Mouse (Mus musculus): ENCODE measurements around the gene Slc17a3. TPM values are rescaled to one million over a fixed set of nuclear protein-coding genes. Genes with fewer than 3 reads are reported as not detected.

The Slc17a3 gene
- polyA plus RNA-seq, 1 experiment from 2014 or later = not detected

DNA sequence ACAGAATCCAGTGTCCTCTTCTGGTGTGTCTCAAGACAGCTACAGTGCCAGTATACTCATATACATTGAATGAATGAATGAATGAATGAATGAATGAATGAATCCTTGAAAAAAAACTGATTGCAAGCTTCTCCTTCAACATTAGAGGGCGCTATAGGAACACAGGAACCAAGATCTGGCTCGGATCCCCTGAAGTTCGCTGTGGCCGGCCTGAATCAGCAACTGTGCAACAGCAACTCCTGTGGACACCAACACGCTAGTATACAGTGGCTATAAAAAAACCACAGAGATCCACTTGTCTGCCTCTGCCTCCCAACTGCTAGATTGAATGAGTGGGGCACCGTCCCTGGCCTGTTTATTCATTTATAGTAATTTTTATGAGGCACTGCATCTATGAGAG is 6.2 kb upstream of the Slc17a3 start:
- DNase-seq (ENCODE audit: low spot score) (peak; percentile 64), ATAC-seq (ENCODE audit: low FRiP score) (no peak)
- Histone ChIP-seq H3K9me3 (ENCODE audit: control insufficient read depth, low read length) (no peaks in the 10 kb centered on the region), H3K27me3 (ENCODE audit: control insufficient read depth, insufficient read depth, low read length) (no peaks in the 10 kb centered on the region), H3K36me3 (replicated peaks; ENCODE audit: control insufficient read depth, insufficient read depth) (no peaks in the 10 kb centered on the region), H3K4me1 (replicated peaks; ENCODE audit: control insufficient read depth, insufficient read depth, low read length) (no peaks in the 10 kb centered on the region), H3K27ac (no peak overlapping the region), H3K4me3 (replicated peaks; ENCODE audit: low read length) (no peak overlapping the region), H3K4me2 (replicated peaks) (no peak overlapping the region), H3K9ac (no peak overlapping the region)
- WGBS = 16% methylated on average over 6 of the region's 6 CpGs

DNA sequence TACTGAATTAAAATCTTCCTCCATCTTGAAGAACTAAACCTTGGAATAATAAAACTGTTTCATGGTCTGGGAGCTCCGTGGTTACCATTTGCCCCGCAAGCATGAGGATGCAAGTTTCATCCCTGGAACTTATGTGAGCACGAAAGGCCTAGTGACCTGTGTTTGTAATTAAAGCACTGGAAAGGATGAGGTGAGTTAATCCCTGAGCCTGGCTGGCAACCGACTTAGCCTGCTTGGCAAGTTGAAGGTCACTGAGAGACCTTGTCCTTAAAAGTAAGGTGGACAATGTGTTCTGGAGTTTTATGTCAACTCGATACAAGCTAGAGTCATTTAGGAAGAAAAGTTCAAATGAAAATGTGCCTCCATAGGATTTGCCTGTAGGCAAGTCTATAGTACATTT is 4.4 kb upstream of the Slc17a3 start:
- H3K27ac ChIP-seq = no peak overlapping the region
- DNase-seq (ENCODE audit: low spot score) = no peak
- no peaks in the 10 kb centered on the region for H3K4me1 ChIP-seq (replicated peaks; ENCODE audit: control insufficient read depth, insufficient read depth, low read length)
- no peaks in the 10 kb centered on the region for H3K36me3 ChIP-seq (replicated peaks; ENCODE audit: control insufficient read depth, insufficient read depth)
- no peak overlapping the region for H3K9ac ChIP-seq
- H3K4me3 ChIP-seq (replicated peaks; ENCODE audit: low read length) = no peak overlapping the region
- no peak overlapping the region for H3K4me2 ChIP-seq (replicated peaks)
- no peaks in the 10 kb centered on the region for H3K27me3 ChIP-seq (ENCODE audit: control insufficient read depth, insufficient read depth, low read length)
- WGBS = 85% methylated on average over 5 of the region's 5 CpGs
- no peak for ATAC-seq (ENCODE audit: low FRiP score)
- no peaks in the 10 kb centered on the region for H3K9me3 ChIP-seq (ENCODE audit: control insufficient read depth, low read length)

DNA sequence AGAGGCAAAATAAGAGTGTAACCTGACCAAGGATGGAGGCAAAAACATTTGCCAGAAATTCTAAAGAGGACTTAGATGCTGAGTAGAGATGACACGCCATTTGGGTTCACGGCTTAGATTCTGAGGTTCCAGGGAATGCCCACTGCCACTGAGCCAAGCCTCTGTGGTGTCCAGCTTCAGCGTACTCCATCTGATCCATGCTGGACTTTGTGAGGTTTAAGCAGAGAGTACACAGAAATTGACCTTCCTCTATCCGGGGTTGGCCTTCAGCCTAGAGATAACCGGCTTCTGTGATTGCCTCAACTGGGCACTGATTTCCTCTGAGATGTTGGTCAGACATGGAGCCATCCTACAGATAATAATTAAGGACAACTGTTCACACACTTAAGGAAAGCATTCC is 2.6 kb upstream of the Slc17a3 start:
- WGBS = 97% methylated on average over 5 of the region's 5 CpGs
- Histone ChIP-seq H3K27ac (no peak overlapping the region), H3K4me3 (replicated peaks; ENCODE audit: low read length) (no peak overlapping the region), H3K9me3 (ENCODE audit: control insufficient read depth, low read length) (no peaks in the 10 kb centered on the region), H3K9ac (no peak overlapping the region), H3K4me2 (replicated peaks) (no peak overlapping the region), H3K36me3 (replicated peaks; ENCODE audit: control insufficient read depth, insufficient read depth) (no peaks in the 10 kb centered on the region), H3K27me3 (ENCODE audit: control insufficient read depth, insufficient read depth, low read length) (no peaks in the 10 kb centered on the region), H3K4me1 (replicated peaks; ENCODE audit: control insufficient read depth, insufficient read depth, low read length) (no peaks in the 10 kb centered on the region)
- DNase-seq (ENCODE audit: low spot score) = no peak
- ATAC-seq (ENCODE audit: low FRiP score) = no peak

DNA sequence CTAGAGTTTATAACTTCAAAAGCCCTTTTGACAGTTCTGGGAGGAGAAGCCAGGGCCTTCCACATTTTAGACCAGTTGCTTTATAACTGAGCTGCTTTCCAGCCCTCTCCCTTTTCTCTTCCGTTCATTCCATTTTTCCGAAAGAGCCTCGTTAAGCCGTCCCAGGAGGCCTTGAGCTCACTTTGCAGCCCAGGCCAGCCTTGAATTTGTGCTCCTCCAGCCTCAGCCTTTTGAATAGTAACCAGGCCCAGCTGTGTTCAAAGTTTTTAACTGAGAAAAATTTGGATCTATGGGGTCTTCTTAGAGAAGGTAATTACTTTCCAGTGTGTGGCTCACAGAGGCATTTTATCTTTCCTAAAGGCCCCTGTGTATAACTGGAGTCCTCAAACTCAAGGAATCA is 6.6 kb downstream of the Slc17a3 start:
- Histone ChIP-seq H3K9ac (no peak overlapping the region), H3K27ac (no peak overlapping the region), H3K27me3 (ENCODE audit: control insufficient read depth, insufficient read depth, low read length) (no peaks in the 10 kb centered on the region), H3K9me3 (ENCODE audit: control insufficient read depth, low read length) (no peaks in the 10 kb centered on the region), H3K4me1 (replicated peaks; ENCODE audit: control insufficient read depth, insufficient read depth, low read length) (no peaks in the 10 kb centered on the region), H3K4me2 (replicated peaks) (no peak overlapping the region), H3K36me3 (replicated peaks; ENCODE audit: control insufficient read depth, insufficient read depth) (no peaks in the 10 kb centered on the region), H3K4me3 (replicated peaks; ENCODE audit: low read length) (no peak overlapping the region)
- no peak for ATAC-seq (ENCODE audit: low FRiP score)
- WGBS = 88% methylated on average over 4 of the region's 4 CpGs
- DNase-seq (ENCODE audit: low spot score) = no peak

DNA sequence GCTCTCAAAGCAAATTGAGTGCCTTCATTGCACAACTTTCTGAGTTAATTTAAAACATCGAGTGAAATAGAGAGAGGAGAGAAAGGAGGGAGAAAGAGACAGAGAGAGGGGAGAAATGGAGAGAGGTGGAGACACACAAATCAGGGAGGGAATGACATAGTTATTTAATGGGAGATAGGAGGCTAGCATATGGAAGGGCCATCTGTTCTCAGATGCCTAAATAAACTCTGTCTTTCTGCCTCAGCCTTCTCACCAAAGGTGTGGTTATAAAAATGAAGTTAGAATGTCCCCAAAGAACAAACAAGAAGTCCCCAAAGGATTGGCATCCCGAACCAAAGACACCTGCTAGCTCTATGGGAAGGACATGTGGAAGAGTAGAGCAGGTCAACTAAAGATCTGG is 10.1 kb downstream of the Slc17a3 start:
- no peak overlapping the region for H3K27ac ChIP-seq
- H3K4me3 ChIP-seq (replicated peaks; ENCODE audit: low read length) = no peak overlapping the region
- no peaks in the 10 kb centered on the region for H3K4me1 ChIP-seq (replicated peaks; ENCODE audit: control insufficient read depth, insufficient read depth, low read length)
- DNase-seq (ENCODE audit: low spot score) = no peak
- H3K9me3 ChIP-seq (ENCODE audit: control insufficient read depth, low read length) = no peaks in the 10 kb centered on the region
- H3K27me3 ChIP-seq (ENCODE audit: control insufficient read depth, insufficient read depth, low read length) = no peaks in the 10 kb centered on the region
- WGBS = 90% methylated on average over 2 of the region's 2 CpGs
- no peaks in the 10 kb centered on the region for H3K36me3 ChIP-seq (replicated peaks; ENCODE audit: control insufficient read depth, insufficient read depth)
- H3K9ac ChIP-seq = no peak overlapping the region
- no peak for ATAC-seq (ENCODE audit: low FRiP score)
- H3K4me2 ChIP-seq (replicated peaks) = no peak overlapping the region

DNA sequence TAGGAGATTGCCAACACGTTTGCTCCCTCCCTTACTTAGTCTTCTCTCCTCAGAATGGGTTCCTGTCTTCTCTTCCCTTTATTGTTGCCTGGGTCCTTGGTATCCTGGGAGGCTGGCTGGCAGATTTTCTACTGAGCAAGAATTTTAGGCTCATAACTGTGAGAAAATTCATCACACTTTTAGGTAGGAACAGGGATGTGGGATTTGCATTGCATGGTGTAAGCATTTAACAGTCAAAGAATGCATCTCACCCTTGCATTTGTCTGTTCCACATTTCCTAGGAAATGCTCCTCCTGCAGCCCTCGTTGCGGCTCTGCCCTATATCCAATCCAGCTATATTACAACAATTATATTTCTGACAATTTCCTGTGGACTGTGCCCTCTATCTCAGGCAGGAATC is 17.2 kb downstream of the Slc17a3 start:
- 68% methylated on average over 3 of the region's 3 CpGs for WGBS
- no peaks in the 10 kb centered on the region for H3K4me1 ChIP-seq (replicated peaks; ENCODE audit: control insufficient read depth, insufficient read depth, low read length)
- H3K9me3 ChIP-seq (ENCODE audit: control insufficient read depth, low read length) = no peaks in the 10 kb centered on the region
- H3K27ac ChIP-seq = no peak overlapping the region
- no peak for DNase-seq (ENCODE audit: low spot score)
- H3K36me3 ChIP-seq (replicated peaks; ENCODE audit: control insufficient read depth, insufficient read depth) = no peaks in the 10 kb centered on the region
- ATAC-seq (ENCODE audit: low FRiP score) = no peak
- H3K27me3 ChIP-seq (ENCODE audit: control insufficient read depth, insufficient read depth, low read length) = no peaks in the 10 kb centered on the region
- no peak overlapping the region for H3K4me2 ChIP-seq (replicated peaks)
- no peak overlapping the region for H3K9ac ChIP-seq
- no peak overlapping the region for H3K4me3 ChIP-seq (replicated peaks; ENCODE audit: low read length)

DNA sequence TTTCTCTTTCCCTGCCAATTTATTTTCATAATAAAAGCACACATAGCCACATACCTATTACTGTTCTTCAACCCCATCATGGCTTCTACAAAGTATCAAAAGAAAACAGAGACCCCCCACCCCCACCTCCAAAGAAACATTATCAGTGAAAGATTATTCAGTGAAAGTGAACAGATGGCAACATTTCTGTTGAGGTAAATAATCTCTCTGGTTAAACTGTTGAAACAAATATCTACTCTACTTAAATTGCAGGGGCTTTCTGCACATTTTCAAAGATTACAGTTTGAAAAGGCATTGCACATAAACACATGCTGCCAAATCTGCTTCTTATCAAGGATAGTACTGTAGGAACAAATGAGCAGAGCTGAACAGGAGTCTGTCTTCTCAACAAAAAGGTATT is 22.6 kb downstream of the Slc17a3 start:
- no peaks in the 10 kb centered on the region for H3K9me3 ChIP-seq (ENCODE audit: control insufficient read depth, low read length)
- DNase-seq (ENCODE audit: low spot score) = no peak
- no peak overlapping the region for H3K27ac ChIP-seq
- H3K36me3 ChIP-seq (replicated peaks; ENCODE audit: control insufficient read depth, insufficient read depth) = no peaks in the 10 kb centered on the region
- no peak overlapping the region for H3K4me3 ChIP-seq (replicated peaks; ENCODE audit: low read length)
- no peak for ATAC-seq (ENCODE audit: low FRiP score)
- H3K4me2 ChIP-seq (replicated peaks) = no peak overlapping the region
- H3K27me3 ChIP-seq (ENCODE audit: control insufficient read depth, insufficient read depth, low read length) = no peaks in the 10 kb centered on the region
- no peak overlapping the region for H3K9ac ChIP-seq
- H3K4me1 ChIP-seq (replicated peaks; ENCODE audit: control insufficient read depth, insufficient read depth, low read length) = no peaks in the 10 kb centered on the region

DNA sequence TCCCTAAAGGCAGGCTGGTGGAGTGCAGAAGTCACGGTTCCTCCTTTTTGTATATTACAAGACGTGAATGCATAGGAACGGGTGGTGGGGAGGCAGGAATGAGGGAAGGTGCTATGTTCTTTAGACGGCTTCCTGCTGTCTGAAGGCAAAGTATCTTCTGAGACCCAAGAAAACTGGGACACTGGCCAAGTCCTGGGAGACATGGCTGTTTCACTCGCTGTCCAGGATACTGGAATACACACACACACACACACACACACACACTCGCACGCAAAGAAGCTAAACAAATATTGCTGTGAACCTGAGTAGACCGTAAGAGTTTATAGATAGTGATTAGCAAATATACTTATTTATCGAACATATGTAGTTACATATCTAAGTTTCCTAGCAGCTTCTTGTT is 25.5 kb downstream of the Slc17a3 start:
- Histone ChIP-seq H3K4me1 (replicated peaks; ENCODE audit: control insufficient read depth, insufficient read depth, low read length) (no peaks in the 10 kb centered on the region), H3K9me3 (ENCODE audit: control insufficient read depth, low read length) (no peaks in the 10 kb centered on the region), H3K27ac (no peak overlapping the region), H3K4me3 (replicated peaks; ENCODE audit: low read length) (no peak overlapping the region), H3K27me3 (ENCODE audit: control insufficient read depth, insufficient read depth, low read length) (no peaks in the 10 kb centered on the region), H3K36me3 (replicated peaks; ENCODE audit: control insufficient read depth, insufficient read depth) (no peaks in the 10 kb centered on the region), H3K9ac (no peak overlapping the region), H3K4me2 (replicated peaks) (no peak overlapping the region)
- 82% methylated on average over 9 of the region's 9 CpGs for WGBS
- DNase-seq (ENCODE audit: low spot score) (no peak), ATAC-seq (ENCODE audit: low FRiP score) (no peak)

DNA sequence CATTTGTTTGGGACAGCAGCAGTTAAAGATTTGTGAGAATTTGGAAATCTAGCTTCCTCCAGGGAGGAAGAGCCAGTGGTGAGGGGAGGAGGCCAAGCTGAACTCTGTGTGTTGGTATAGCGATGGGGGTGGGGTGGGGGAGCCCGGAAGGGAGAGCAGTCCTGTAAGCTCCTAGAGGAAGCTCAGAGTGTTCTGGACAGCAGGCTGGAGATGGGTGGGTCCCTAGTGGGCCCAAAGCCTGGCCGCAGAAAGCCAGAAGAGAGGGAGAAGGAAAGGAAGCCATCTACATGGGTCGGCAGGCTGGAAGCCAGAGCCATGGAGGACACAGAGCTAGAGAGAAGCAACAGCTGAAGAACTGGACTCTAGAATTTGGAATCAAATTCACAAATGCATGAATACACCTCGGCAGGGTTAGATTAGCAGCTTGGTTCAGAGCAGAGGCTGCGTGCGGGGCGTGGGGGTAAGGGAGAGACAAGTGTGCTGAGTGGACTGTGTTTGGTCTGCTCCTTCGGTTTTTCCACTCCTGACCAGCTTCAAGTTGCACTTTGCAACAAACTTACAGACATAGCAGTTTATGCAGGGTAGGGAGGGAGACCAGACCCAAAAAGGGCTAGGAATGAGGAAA is 27.0 kb downstream of the Slc17a3 start:
- no peaks in the 10 kb centered on the region for H3K27me3 ChIP-seq (ENCODE audit: control insufficient read depth, insufficient read depth, low read length)
- WGBS = 83% methylated on average over 9 of the region's 9 CpGs
- H3K9ac ChIP-seq = no peak overlapping the region
- no peaks in the 10 kb centered on the region for H3K9me3 ChIP-seq (ENCODE audit: control insufficient read depth, low read length)
- H3K27ac ChIP-seq = no peak overlapping the region
- H3K36me3 ChIP-seq (replicated peaks; ENCODE audit: control insufficient read depth, insufficient read depth) = no peaks in the 10 kb centered on the region
- H3K4me3 ChIP-seq (replicated peaks; ENCODE audit: low read length) = no peak overlapping the region
- H3K4me2 ChIP-seq (replicated peaks) = no peak overlapping the region
- H3K4me1 ChIP-seq (replicated peaks; ENCODE audit: control insufficient read depth, insufficient read depth, low read length) = no peaks in the 10 kb centered on the region
- DNase-seq (ENCODE audit: low spot score) (no peak), ATAC-seq (ENCODE audit: low FRiP score) (no peak)

DNA sequence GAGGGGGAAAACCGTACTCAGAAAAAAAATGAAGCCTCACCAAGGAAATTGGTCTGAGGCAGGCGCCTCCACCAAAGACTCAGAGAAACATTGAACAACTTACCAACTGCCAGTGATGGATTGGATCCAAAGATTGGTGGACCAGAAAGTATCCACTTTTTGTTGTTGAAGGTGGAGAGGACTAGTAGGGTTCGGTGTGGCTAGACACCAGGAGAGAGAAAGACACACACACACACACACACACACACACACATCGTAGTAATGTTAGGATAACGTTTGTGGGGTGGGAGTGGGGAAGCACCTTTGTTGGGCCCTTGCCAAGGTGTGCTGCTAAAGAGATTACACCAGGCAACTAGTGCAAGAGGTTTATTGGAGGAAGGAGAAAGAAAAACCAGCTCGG is 27.8 kb downstream of the Slc17a3 start:
- 88% methylated on average over 6 of the region's 6 CpGs for WGBS
- DNase-seq (ENCODE audit: low spot score) = no peak
- H3K4me2 ChIP-seq (replicated peaks) = no peak overlapping the region
- H3K36me3 ChIP-seq (replicated peaks; ENCODE audit: control insufficient read depth, insufficient read depth) = no peaks in the 10 kb centered on the region
- no peak overlapping the region for H3K9ac ChIP-seq
- H3K27me3 ChIP-seq (ENCODE audit: control insufficient read depth, insufficient read depth, low read length) = no peaks in the 10 kb centered on the region
- ATAC-seq (ENCODE audit: low FRiP score) = no peak
- no peak overlapping the region for H3K4me3 ChIP-seq (replicated peaks; ENCODE audit: low read length)
- H3K9me3 ChIP-seq (ENCODE audit: control insufficient read depth, low read length) = no peaks in the 10 kb centered on the region
- no peaks in the 10 kb centered on the region for H3K4me1 ChIP-seq (replicated peaks; ENCODE audit: control insufficient read depth, insufficient read depth, low read length)
- no peak overlapping the region for H3K27ac ChIP-seq

Measured in hindbrain, embryonic 14.5 days (tissue).